ENCODE assay signal across 38 mouse cellular contexts in genomic region chr5:29469501-29469900, GRCm38 (mm10). TPM values are rescaled to one million over a fixed set of nuclear protein-coding genes. Genes with fewer than 3 reads are reported as not detected.
"Had no signal": no experiment of that assay in that cellular context is flagged by ENCODE, and none has a peak within 500 bp of the region (broad histone marks: within the 10 kb centered on the region; RNA-seq: fewer than 3 reads in every experiment).

No protein-coding gene starts in this region.

- H3K4me2 ChIP-seq: heart, embryonic 12.5 days; hindbrain, embryonic 14.5 days; intestine, embryonic 15.5 days; limb, embryonic 12.5 days; liver, embryonic 11.5 days; liver, embryonic 13.5 days; liver, embryonic 15.5 days had no signal

- H3K27ac ChIP-seq: gastrocnemius, adult 2 months; heart, embryonic 10.5 days; hindbrain, embryonic 14.5 days; intestine, embryonic 15.5 days; layer of hippocampus, adult 2 months; left cerebral cortex, adult 2 months; limb, embryonic 12.5 days; liver, embryonic 13.5 days; liver, embryonic 15.5 days had no signal

- H3K9me3 ChIP-seq: heart, embryonic 10.5 days; heart, embryonic 12.5 days; intestine, embryonic 15.5 days; limb, embryonic 12.5 days; liver, embryonic 13.5 days; liver, embryonic 15.5 days had no signal

- ATAC-seq: hindbrain, embryonic 16.5 days; inflammation-experienced regulatory T-cells, adult 6 months; intestine, embryonic 15.5 days; intestine, postnatal 0 days had no signal

- H3K4me3 ChIP-seq: gastrocnemius, adult 2 months; heart, embryonic 10.5 days; heart, embryonic 12.5 days; intestine, embryonic 15.5 days; layer of hippocampus, adult 2 months; left cerebral cortex, adult 2 months; limb, embryonic 12.5 days; liver, embryonic 13.5 days; liver, embryonic 15.5 days had no signal

- DNase-seq: gastrocnemius, adult 2 months; gastrocnemius, postnatal 10 days; gastrocnemius, postnatal 25 days; heart, adult 18-20 months; heart, postnatal 10 days; heart, postnatal 4 days; kidney, adult 18-20 months; kidney, adult 8-10 months; kidney, postnatal 10 days; kidney, postnatal 25 days; kidney, postnatal 4 days; liver; liver, embryonic 13.5 days had no signal

- H3K9ac ChIP-seq: heart, embryonic 12.5 days; hindbrain, embryonic 14.5 days; intestine, embryonic 15.5 days; limb, embryonic 12.5 days; liver, embryonic 13.5 days; liver, embryonic 15.5 days had no signal

- H3K36me3 ChIP-seq: heart, embryonic 10.5 days; heart, embryonic 12.5 days; intestine, embryonic 15.5 days; limb, embryonic 12.5 days; liver, embryonic 13.5 days; liver, embryonic 15.5 days had no signal

RNA-seq across cellular contexts. Expression of gene Mnx1, which starts 8.8 kb away (rescaled TPM):
- total RNA-seq: gastrocnemius, adult 2 months; gastrocnemius, postnatal 10 days; gastrocnemius, postnatal 25 days; gastrocnemius, postnatal 4 days; granulocyte monocyte progenitor cell, adult 5-6 weeks; heart, adult 18-20 months; heart, adult 8-10 months; heart, postnatal 10 days; heart, postnatal 25 days; heart, postnatal 4 days; layer of hippocampus, adult 2 months; layer of hippocampus, postnatal 10 days; layer of hippocampus, postnatal 25 days; left cerebral cortex, adult 2 months; left cerebral cortex, postnatal 14 days; left cerebral cortex, postnatal 36 days had no signal
- polyA plus RNA-seq: frontal cortex, adult 2 months; heart, embryonic 14.5 days; heart, embryonic 16.5 days; hindbrain, embryonic 16.5 days; inflammation-experienced regulatory T-cells, adult 6 months; kidney, embryonic 14.5 days; kidney, embryonic 16.5 days; liver, embryonic 13.5 days; liver, embryonic 15.5 days had no signal
